Mouse (Mus musculus) adrenal gland, postnatal 14 days (tissue): ENCODE results near the gene Gucd1. TPM values are rescaled to one million over a fixed set of nuclear protein-coding genes. Genes with fewer than 3 reads are reported as not detected.
"Not testable (repeated sequence)": the region's sequence is repeated elsewhere in the genome, so short reads cannot be mapped to it uniquely, and the experiment has no call there.

Experiments used
- DNase-seq: peaks from one replicate; pipeline ENCODE4 v3.0.0; 2021; ENCODE audit warnings: mixed read lengths
- total RNA-seq: library from RNA; stranded (reverse); gene quantifications from 2 replicates; pipeline ENCODE4 v1.2.3, GENCODE M21; 2021

Gucd1 gene
- total RNA-seq, 1 experiment from 2014 or later: 41.0 TPM

GRCm38 (mm10) chr10:75536123-75536522, 18.4 kb upstream of the Gucd1 start:
- DNase-seq: no peak

GRCm38 (mm10) chr10:75535423-75535822, 17.7 kb upstream of the Gucd1 start:
- DNase-seq: no peak

GRCm38 (mm10) chr10:75534934-75535333, 17.2 kb upstream of the Gucd1 start:
- no peak for DNase-seq

GRCm38 (mm10) chr10:75534216-75534615, 16.4 kb upstream of the Gucd1 start:
- DNase-seq: no peak

- no peak for DNase-seq
Measured at GRCm38 (mm10) chr10:75531532-75532090, 13.8 kb upstream of the Gucd1 start.

GRCm38 (mm10) chr10:75530322-75530721, 12.6 kb upstream of the Gucd1 start:
- DNase-seq: no peak

GRCm38 (mm10) chr10:75525450-75525849, 7.7 kb upstream of the Gucd1 start:
- not testable (repeated sequence) for DNase-seq

- DNase-seq: no peak
Measured at GRCm38 (mm10) chr10:75521643-75522042, 3.9 kb upstream of the Gucd1 start.

GRCm38 (mm10) chr10:75520581-75520980, 2.8 kb upstream of the Gucd1 start:
- no peak for DNase-seq

GRCm38 (mm10) chr10:75517073-75517757, 557 bp downstream of the Gucd1 start, which contains the start of gene Snrpd3:
TSS of gene Snrpd3 (plus strand) at chr10:75517551.
- DNase-seq: peak; percentile 97

GRCm38 (mm10) chr10:75516724-75517072, 1.1 kb downstream of the Gucd1 start:
- DNase-seq: no peak

- DNase-seq: no peak
Measured at GRCm38 (mm10) chr10:75516038-75516723, 1.6 kb downstream of the Gucd1 start.

- no peak for DNase-seq
Measured at GRCm38 (mm10) chr10:75515216-75516037, 2.3 kb downstream of the Gucd1 start.

GRCm38 (mm10) chr10:75514361-75514760, 3.4 kb downstream of the Gucd1 start:
- peak; percentile 28 for DNase-seq

- peak; percentile 34 for DNase-seq
Measured at GRCm38 (mm10) chr10:75513306-75514067, 4.3 kb downstream of the Gucd1 start.

GRCm38 (mm10) chr10:75512796-75513195, 5.0 kb downstream of the Gucd1 start:
- DNase-seq: peak; percentile 47

GRCm38 (mm10) chr10:75511897-75512296, 5.9 kb downstream of the Gucd1 start:
- no peak for DNase-seq

- DNase-seq: no peak
Measured at GRCm38 (mm10) chr10:75511060-75511459, 6.7 kb downstream of the Gucd1 start.

GRCm38 (mm10) chr10:75510446-75510845, 7.3 kb downstream of the Gucd1 start:
- DNase-seq: peak; percentile 87

- not testable (repeated sequence) for DNase-seq
Measured at GRCm38 (mm10) chr10:75505928-75506327, 11.8 kb downstream of the Gucd1 start.

- no peak for DNase-seq
Measured at GRCm38 (mm10) chr10:75505130-75505495, 12.7 kb downstream of the Gucd1 start.
